Mouse (Mus musculus): Measurements from ENCODE around the gene Gsg1l2.

Gsg1l2 gene

DNA sequence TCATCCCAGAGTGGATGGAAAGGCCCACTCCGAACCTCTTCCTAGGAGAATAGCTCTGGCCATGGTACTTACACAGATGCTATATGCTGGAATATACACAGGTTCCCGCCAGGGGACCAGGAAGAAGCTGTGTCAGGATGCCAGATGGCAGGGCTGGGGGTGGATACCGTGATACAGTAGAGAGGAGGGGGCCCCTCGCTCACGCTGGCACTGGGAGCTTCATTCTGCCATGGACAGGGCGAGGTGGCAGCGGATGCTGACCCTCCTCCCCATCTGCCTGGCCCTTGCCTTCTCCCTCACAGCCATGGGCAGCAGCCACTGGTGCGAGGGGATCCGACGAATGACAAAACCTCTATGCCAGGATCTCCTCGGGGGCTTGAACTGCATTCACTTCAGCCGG lies at the start of gene Gsg1l2:
Gene Gsg1l2 (plus strand): TSS at position 230 of the 400 bp plus-strand sequence.
- DNase-seq: no peak

- peak; percentile 7 for DNase-seq
Observed at GRCm38 (mm10) chr11:67727095-67727494, 47.3 kb upstream of the Gsg1l2 start.

GRCm38 (mm10) chr11:67728726-67729125 lies 45.7 kb upstream of the Gsg1l2 start:
- no peak for DNase-seq

DNA sequence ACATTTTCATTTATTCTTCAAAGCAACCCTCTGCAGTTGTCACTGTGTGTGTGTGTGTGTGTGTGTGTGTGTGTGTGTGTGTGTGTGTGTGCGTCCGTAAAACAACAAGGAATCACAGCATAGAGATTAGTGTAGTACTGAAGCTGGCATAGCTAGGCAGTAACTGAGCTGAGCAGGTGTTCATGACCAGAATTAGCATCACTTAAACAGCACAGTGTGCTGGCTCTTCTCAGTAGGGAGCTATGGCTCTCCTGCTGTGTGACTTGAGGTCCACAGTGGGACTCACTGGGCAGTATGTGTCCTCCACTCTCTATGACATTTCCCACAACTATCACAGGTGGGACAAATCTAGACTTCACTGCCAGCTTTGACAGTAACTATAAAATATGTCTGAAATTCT lies 43.4 kb upstream of the Gsg1l2 start:
- no peak for DNase-seq

DNA sequence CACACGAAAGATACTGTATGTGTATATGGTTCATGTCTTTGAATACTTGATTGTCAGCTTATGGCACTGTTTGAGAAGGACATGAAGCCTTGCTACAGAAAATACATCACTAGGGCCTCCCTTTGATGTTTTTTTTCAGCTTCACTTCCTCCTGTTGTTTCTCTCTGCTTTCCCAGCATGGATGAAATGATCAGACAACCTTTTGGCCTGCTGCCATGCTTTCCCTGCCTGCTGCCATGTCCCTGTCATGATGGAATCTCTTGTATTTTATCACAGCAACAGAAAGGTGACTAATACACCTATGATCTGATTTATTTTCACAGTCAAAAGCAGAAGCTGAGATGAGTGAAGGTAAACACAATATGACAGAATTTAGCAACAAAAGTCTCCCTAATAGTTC lies 40.7 kb upstream of the Gsg1l2 start:
- DNase-seq: no peak

GRCm38 (mm10) chr11:67734597-67734996 lies 39.8 kb upstream of the Gsg1l2 start:
- DNase-seq: no peak

- no peak for DNase-seq
Observed at GRCm38 (mm10) chr11:67738345-67738744, 36.1 kb upstream of the Gsg1l2 start.

- no peak for DNase-seq
Observed at GRCm38 (mm10) chr11:67738846-67739490, 35.4 kb upstream of the Gsg1l2 start.

GRCm38 (mm10) chr11:67741569-67741968 lies 32.8 kb upstream of the Gsg1l2 start:
- DNase-seq: no peak

DNA sequence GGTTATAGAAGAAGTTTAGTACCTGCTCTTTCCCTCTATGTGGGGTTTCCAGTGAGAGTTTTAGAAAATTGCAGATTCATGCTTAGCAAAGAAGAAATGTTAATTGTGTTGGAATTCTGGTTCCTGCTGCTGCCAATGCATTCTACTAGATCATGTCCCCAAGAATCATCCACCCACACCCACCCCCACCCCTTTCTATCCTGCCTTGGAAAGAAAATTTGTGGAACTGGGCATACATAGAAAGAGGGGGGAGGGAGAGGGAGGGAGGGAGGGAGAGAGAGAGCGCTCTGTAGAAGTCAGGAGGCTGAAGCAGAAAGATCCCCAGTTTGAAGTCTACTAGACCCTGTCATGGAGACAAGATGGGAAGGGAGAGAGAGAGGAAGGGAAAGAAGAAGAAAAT lies 18.1 kb upstream of the Gsg1l2 start:
- no peak for DNase-seq

DNA sequence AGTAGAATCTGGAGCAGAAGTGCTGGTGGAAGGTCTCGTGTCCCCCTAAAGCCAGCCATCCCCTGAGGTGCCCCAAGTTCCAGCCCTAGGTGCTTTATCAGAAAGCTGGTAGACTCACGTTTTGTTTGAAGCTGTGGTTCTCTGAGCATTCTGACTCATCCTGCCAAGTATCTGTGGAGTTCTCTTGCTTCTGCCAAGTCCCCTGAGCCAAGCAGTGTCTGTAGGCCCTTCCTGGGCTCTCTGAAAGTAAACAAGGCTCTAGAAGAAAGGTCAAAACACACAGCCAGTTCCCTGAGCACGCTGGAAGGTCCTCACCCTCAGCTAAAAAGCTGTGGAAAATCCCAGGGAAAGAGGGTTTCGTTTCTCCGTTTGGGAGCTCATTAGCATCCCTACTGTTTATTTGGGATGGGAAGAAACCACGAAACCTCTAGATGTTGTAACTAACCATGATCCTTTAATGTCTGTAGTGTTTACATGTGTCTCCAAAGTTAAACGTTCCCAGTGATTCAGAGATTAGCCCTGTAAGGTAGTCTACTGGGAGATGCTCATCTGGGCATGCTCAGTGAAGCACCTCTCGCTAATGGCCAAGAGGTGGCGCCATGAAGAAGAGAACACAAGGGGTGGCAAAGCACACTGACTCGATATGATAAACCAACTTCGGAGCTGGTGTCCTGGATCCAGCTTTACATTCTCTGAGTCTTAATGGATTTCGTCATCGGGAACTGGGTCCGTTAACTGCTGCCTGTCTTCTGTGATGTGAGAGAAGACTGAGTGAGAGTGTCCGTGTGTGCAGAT lies 16.8 kb upstream of the Gsg1l2 start:
- DNase-seq: no peak

DNA sequence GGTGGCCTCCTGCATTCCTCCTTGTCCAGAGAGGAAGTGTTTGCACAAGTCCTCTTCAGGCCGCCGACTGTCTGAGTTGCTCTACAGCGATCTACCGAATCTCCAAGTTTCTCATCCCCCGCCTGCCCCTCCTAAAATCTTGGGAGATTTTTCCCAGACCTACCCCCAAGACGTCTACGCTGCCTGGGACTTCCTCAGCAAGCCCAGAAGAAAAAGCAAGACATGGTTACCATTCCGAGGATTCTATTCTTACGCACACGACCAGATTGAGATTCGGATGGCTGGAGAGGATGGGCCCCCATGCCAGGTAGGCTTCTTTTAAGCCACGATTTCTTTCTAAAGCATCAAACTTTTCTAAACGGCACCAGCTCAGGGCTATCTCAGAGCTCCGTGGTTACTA lies 3.4 kb upstream of the Gsg1l2 start, which contains the start of gene Glp2r:
Gene Glp2r (minus strand): TSS at position 101 of the 400 bp plus-strand sequence.
- no peak for DNase-seq

DNA sequence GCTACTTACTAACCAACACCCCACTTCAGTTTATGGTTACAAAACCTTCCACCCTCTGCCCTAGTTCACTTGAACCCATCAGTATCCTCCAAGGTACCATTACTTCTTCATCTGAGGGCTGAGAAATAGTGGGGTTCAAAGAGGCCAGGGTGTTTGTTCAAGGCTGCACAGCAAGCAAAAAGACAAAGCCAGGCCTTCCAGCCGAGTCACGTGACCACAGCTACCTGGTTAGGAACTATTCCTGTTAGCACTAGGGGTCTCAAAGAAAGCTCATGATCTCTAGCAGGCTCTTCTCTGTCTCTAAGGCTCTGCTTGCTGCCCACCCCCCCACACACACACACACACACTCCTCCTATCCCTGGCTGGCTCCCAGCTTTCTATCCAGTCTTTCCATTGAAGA lies 2.7 kb upstream of the Gsg1l2 start:
- DNase-seq: no peak

DNA sequence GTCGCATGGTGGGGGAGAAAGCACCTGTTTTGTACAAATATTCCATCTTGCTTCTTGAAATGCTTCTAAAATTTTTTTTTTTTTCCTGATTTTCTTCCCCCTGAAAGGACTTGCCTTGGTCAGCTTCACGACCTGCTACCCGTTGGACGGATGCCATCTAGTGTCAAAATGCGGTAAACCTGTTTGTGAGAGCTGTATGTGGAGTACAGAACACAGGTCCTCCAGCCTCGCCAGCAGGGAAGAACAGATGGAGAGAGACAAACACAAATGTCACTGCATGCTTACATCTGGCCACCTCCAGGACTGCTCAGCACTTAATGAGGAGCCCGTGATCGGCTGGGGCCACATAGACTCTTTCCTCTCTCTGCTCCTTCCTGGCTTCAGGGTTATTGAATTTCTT lies 1.8 kb upstream of the Gsg1l2 start:
- DNase-seq: peak; percentile 76

DNA sequence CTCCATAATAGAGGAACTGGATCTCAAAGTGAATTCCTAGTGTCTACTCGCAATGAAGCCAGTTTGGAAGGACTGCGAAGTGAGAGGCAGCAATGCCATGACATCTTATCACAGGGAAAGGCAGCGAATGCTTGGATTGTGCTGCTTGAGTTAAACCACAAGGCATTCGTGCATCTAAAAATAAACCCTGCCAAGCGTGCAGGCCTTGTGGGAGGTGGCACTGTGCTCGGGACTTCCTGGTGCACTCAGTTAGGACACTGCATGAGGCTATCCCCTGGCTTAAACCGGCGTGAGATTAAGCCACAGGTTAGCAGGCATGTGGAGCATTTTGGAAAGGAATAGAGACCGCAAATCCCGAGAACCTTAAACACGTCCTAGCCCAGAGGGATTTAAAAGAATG lies 15.8 kb downstream of the Gsg1l2 start:
- DNase-seq: no peak

DNA sequence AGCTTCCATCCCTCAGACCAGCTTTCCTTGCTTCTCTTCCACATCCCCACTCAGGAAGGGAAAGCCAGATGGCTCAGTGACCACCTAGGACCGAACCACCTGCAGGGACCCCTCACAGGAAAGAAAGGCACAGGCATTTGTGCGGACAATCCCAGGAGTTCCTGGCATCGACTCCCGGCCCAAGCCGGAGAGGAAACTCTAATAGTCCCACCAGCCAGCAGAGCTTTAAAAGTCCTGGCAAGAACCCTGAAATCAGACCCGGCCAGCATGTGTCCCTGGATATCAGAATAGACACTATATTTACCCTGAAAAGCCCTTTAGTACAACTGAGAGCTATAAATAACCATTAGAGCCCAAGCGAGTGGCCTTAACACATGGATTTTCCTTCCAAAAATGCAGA lies 23.5 kb downstream of the Gsg1l2 start, which contains the start of gene Dhrs7c:
Gene Dhrs7c (plus strand): TSS at position 257 of the 400 bp plus-strand sequence.
- DNase-seq: no peak

DNA sequence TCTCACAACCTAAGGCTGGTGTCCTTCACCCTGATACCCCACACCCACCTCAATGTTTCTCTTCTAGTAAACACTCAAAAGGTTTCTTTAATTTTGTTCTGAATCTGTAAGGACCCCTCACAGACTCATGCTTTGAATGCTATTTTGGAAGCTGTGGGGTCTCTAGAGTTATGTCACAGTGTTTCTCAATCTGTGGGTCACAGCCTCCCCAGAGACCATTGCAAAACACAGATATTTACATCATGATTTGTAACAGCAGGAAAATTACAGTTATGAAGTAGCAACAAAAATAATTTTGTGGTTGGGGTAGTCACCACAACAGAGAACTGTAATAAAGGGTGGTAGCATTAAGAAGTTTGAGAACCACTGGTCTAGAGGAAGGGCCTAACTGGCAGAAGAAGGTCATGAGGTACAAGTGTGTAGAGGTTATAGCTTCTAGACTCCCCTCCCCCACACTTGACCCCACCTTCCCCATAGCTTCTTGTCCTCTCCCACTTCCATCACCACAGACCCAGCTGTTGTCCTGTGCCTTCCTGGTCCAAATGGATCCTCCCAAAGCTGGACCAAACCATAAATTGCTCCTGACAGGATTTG lies 25.8 kb downstream of the Gsg1l2 start:
- no peak for DNase-seq

GRCm38 (mm10) chr11:67801169-67801568 lies 26.8 kb downstream of the Gsg1l2 start:
- DNase-seq: no peak

- DNase-seq: no peak
Observed at GRCm38 (mm10) chr11:67805538-67805937, 31.1 kb downstream of the Gsg1l2 start.

DNA sequence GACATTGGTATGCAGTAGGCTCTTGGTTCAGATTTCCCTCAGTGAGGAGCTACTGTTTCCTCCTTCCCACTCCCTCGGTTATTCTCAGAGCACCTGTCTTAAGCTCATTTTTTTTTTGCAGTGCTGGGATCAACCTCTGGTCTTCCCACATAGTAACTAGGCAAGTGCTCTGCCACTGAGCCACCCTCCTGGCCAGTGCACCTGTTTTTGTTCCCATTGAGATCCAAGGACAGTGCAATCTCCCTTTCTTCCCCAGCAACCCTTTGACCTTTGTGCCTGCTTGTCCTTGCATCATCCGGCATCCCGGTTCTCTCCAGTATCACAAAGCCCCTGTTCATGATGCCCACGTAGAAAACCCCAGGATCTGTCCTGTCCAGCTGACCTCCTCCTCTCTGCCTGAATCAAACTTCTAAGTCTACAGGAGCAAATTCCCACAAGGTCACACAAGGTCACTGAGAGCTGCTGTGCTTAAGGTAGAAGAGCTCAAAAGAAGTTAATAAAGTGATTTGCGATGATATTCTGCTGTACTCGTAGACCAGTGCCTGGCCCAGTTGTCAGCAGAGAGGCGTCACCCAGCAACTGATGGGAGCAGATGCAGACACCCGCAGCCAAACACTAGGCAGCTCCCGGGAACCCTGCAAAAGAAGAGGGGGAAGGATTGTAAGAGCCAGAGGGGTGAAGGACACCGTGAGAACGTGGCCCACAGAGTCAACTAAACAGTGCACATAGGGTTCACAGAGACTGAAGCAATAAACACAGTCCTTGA lies 32.6 kb downstream of the Gsg1l2 start:
- DNase-seq: no peak

- DNase-seq: no peak
Observed at GRCm38 (mm10) chr11:67808051-67808450, 33.6 kb downstream of the Gsg1l2 start.

- DNase-seq: no peak
Observed at GRCm38 (mm10) chr11:67811535-67811934, 37.1 kb downstream of the Gsg1l2 start.

DNA sequence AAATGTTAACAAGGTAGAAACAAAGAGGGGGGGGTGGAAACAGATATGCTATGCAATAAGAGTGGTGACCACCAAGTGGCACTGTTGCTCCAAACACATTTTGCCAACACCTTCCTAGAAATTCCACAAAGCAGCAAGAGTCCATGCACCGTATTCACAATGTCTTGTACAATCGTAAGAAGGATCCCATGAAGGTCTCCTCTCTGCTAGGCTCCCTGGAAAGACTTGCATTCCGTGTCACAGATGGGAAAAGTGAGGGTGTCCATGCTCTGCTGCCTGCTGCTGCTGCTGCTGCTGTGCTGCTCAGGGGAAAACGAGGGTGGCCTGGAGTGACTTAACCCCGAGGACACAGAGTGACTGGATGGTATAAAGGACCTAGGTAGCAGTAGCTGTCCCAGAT lies 45.2 kb downstream of the Gsg1l2 start:
- DNase-seq: no peak

All from layer of hippocampus, adult 9-11 months (tissue).